Mouse (Mus musculus) retina, postnatal 7 days (tissue): ENCODE measurements around the gene Zfp947.
"Not testable (repeated sequence)": the region's sequence is repeated elsewhere in the genome, so short reads cannot be mapped to it uniquely, and the experiment has no call there.

ENCODE experiments used
- DNase-seq: peaks from one replicate; pipeline ENCODE4 v3.0.0-alpha.2; 2012; ENCODE audit warnings: low read depth, low spot score

The Zfp947 gene

GRCm38 (mm10) chr17:22165722-22166294 lies at the start of gene Zfp947:
Gene Zfp947, minus strand, starts transcription at chr17:22166190.
- peak; percentile 3 for DNase-seq

- DNase-seq, result not testable (repeated sequence)
Measured at GRCm38 (mm10) chr17:22165304-22165703, 686 bp downstream of the Zfp947 start.

GRCm38 (mm10) chr17:22153951-22154350 lies 12.0 kb downstream of the Zfp947 start:
- DNase-seq, result not testable (repeated sequence)

GRCm38 (mm10) chr17:22118770-22119169 lies 47.2 kb downstream of the Zfp947 start:
- DNase-seq, result no peak
